Mouse (Mus musculus) forebrain, embryonic 16.5 days (tissue): ENCODE results near the gene Fmn2. TPM values are rescaled to one million over a fixed set of nuclear protein-coding genes. Genes with fewer than 3 reads are reported as not detected.

Experiments used
- polyA plus RNA-seq: library from polyadenylated mRNA; unstranded; fragments of >200 nt; fragmentation: Nextera tagmentation; extraction: Ambion mirVana; gene quantifications from 2 replicates; pipeline ENCODE4 v1.2.1, GENCODE M21; 2015

Gene Fmn2
- polyA plus RNA-seq, 1 experiment from 2014 or later: 6.9 TPM

Other genes with a start within 250 kb of the Fmn2 start
- not detected in 2 replicates for gene Olfr419, start 249.8 kb upstream of the Fmn2 start, polyA plus RNA-seq
- gene Mptx1, start 171.3 kb upstream of the Fmn2 start, polyA plus RNA-seq: not detected in 2 replicates
- gene Olfr417, start 136.7 kb upstream of the Fmn2 start, polyA plus RNA-seq: not detected in 2 replicates
- not detected in 2 replicates for gene Olfr248, start 110.8 kb upstream of the Fmn2 start, polyA plus RNA-seq
- not detected in 2 replicates for gene Olfr414, start 77.8 kb upstream of the Fmn2 start, polyA plus RNA-seq
- not detected in 2 replicates for gene Olfr220, start 59.7 kb upstream of the Fmn2 start, polyA plus RNA-seq